Mouse (Mus musculus) midbrain, embryonic 13.5 days (tissue): ENCODE results near the gene Gm36245. TPM values are rescaled to one million over a fixed set of nuclear protein-coding genes. Genes with fewer than 3 reads are reported as not detected.

ENCODE experiments used
- ATAC-seq: fragments of 200-750 bp; cut with Nextera tagmentation; 2 replicates; pipeline ENCODE4 v1.8.0; 2017; ENCODE audit warnings: mild to moderate bottlenecking, moderate TSS enrichment, moderate library complexity
- H3K27ac ChIP-seq: fragments of 300-500 bp; sonication (generic); 2 replicates; pipeline ENCODE4 v1.5.1; 2015; ENCODE audit warnings: inconsistent platforms, mild to moderate bottlenecking, moderate library complexity
- H3K27me3 ChIP-seq: fragments of 300-500 bp; sonication (generic); 2 replicates; pipeline ENCODE4 v1.6.1; 2015; ENCODE audit warnings: mild to moderate bottlenecking, inconsistent platforms
- H3K36me3 ChIP-seq: fragments of 300-500 bp; sonication (generic); 2 replicates; pipeline ENCODE4 v1.6.1; 2015; ENCODE audit warnings: mild to moderate bottlenecking, inconsistent platforms
- H3K4me1 ChIP-seq: fragments of 300-500 bp; sonication (generic); replicated peaks from 2 replicates; pipeline ENCODE4 v1.6.1; 2015; ENCODE audit warnings: inconsistent platforms
- H3K4me2 ChIP-seq: fragments of 300-500 bp; sonication (generic); replicated peaks from 2 replicates; pipeline ENCODE4 v1.6.1; 2015; ENCODE audit warnings: moderate library complexity, mild to moderate bottlenecking, inconsistent platforms
- H3K4me3 ChIP-seq: fragments of 300-500 bp; sonication (generic); replicated peaks from 2 replicates; pipeline ENCODE4 v1.5.1; 2015; ENCODE audit warnings: mild to moderate bottlenecking, inconsistent platforms
- H3K9ac ChIP-seq: fragments of 300-500 bp; sonication (generic); replicated peaks from 2 replicates; pipeline ENCODE4 v1.6.1; 2015; ENCODE audit warnings: mild to moderate bottlenecking, inconsistent platforms
- H3K9me3 ChIP-seq: fragments of 300-500 bp; sonication (generic); 2 replicates; pipeline ENCODE4 v1.6.1; 2016; ENCODE audit warnings: mild to moderate bottlenecking, inconsistent platforms
- WGBS: fragments of 180-500 bp; shearing (Covaris S2); methylation state at CpG from one replicate; pipeline ENCODE4 v1.1.7; 2015; 5-methylcytosine and 5-hydroxymethylcytosine counted together
- polyA plus RNA-seq: library from polyadenylated mRNA; unstranded; fragments of >200 nt; fragmentation: Nextera tagmentation; extraction: Ambion mirVana; gene quantifications from 2 replicates; pipeline ENCODE4 v1.2.1, GENCODE M21; 2015

The Gm36245 gene
- polyA plus RNA-seq = not detected in 2 replicates

GRCm38 (mm10) chr15:77598958-77599357 is at the start of gene Gm36245:
Gene Gm36245, plus strand, starts transcription at chr15:77599258.
- Histone ChIP-seq H3K4me2 (no peak within 1 kb of the TSS), H3K27ac (no peak within 1 kb of the TSS), H3K4me3 (no peak within 1 kb of the TSS), H3K27me3 (no peaks in the 10 kb centered on the region), H3K9ac (no peak within 1 kb of the TSS), H3K4me1 (no peaks in the 10 kb centered on the region), H3K9me3 (no peaks in the 10 kb centered on the region), H3K36me3 (no peaks in the 10 kb centered on the region)
- ATAC-seq = no peak
- 86% methylated on average over 1 of the region's 1 CpGs for WGBS

- Histone ChIP-seq H3K4me3 (no peak within 1 kb of the TSS), H3K4me2 (no peak within 1 kb of the TSS), H3K27ac (no peak within 1 kb of the TSS), H3K4me1 (no peaks in the 10 kb centered on the region), H3K36me3 (no peaks in the 10 kb centered on the region), H3K9me3 (no peaks in the 10 kb centered on the region), H3K27me3 (no peaks in the 10 kb centered on the region), H3K9ac (no peak within 1 kb of the TSS)
- ATAC-seq = no peak
Observed at GRCm38 (mm10) chr15:77561792-77562191, 37.3 kb upstream of the Gm36245 start, which contains the start of gene 1700025B11Rik. Gene 1700025B11Rik, minus strand, starts transcription at chr15:77561892.

GRCm38 (mm10) chr15:77563219-77563618 is 35.8 kb upstream of the Gm36245 start:
- Histone ChIP-seq H3K4me1 (no peaks in the 10 kb centered on the region), H3K4me2 (no peak overlapping the region), H3K27ac (no peak overlapping the region), H3K36me3 (no peaks in the 10 kb centered on the region), H3K9ac (no peak overlapping the region), H3K4me3 (no peak overlapping the region), H3K27me3 (no peaks in the 10 kb centered on the region), H3K9me3 (no peaks in the 10 kb centered on the region)
- no peak for ATAC-seq

- Histone ChIP-seq H3K4me3 (no peak overlapping the region), H3K4me2 (no peak overlapping the region), H3K9me3 (peaks cover 7% of the 10 kb centered on the region; the same call in 1 of the 2 replicates), H3K27me3 (no peaks in the 10 kb centered on the region), H3K9ac (no peak overlapping the region), H3K36me3 (no peaks in the 10 kb centered on the region), H3K27ac (no peak overlapping the region), H3K4me1 (no peaks in the 10 kb centered on the region; the same call in 1 of the 2 replicates)
- WGBS = 88% methylated on average over 2 of the region's 2 CpGs
- no peak for ATAC-seq
Observed at GRCm38 (mm10) chr15:77578801-77579200, 20.3 kb upstream of the Gm36245 start.

GRCm38 (mm10) chr15:77579311-77579710 is 19.7 kb upstream of the Gm36245 start:
- H3K4me3 ChIP-seq = no peak overlapping the region
- no peaks in the 10 kb centered on the region for H3K36me3 ChIP-seq
- no peak for ATAC-seq
- no peak overlapping the region for H3K27ac ChIP-seq
- peaks cover 8% of the 10 kb centered on the region; the same call in 1 of the 2 replicates for H3K9me3 ChIP-seq
- H3K4me1 ChIP-seq = no peaks in the 10 kb centered on the region; the same call in 1 of the 2 replicates
- no peaks in the 10 kb centered on the region for H3K27me3 ChIP-seq
- 95% methylated on average over 4 of the region's 4 CpGs for WGBS
- H3K9ac ChIP-seq = no peak overlapping the region
- H3K4me2 ChIP-seq = no peak overlapping the region

- no peak for ATAC-seq
- H3K4me1 ChIP-seq = no peaks in the 10 kb centered on the region; the same call in 1 of the 2 replicates
- no peak overlapping the region for H3K4me3 ChIP-seq
- WGBS = 42% methylated on average over 1 of the region's 1 CpGs
- H3K27me3 ChIP-seq = no peaks in the 10 kb centered on the region
- H3K4me2 ChIP-seq = no peak overlapping the region
- H3K36me3 ChIP-seq = no peaks in the 10 kb centered on the region
- H3K9me3 ChIP-seq = peaks cover 8% of the 10 kb centered on the region; the same call in 1 of the 2 replicates
- no peak overlapping the region for H3K27ac ChIP-seq
- no peak overlapping the region for H3K9ac ChIP-seq
Observed at GRCm38 (mm10) chr15:77581681-77582080, 17.4 kb upstream of the Gm36245 start.

- H3K27ac ChIP-seq = no peak overlapping the region
- H3K4me1 ChIP-seq = no peaks in the 10 kb centered on the region
- H3K36me3 ChIP-seq = no peaks in the 10 kb centered on the region
- no peak overlapping the region for H3K4me2 ChIP-seq
- H3K27me3 ChIP-seq = no peaks in the 10 kb centered on the region
- H3K9ac ChIP-seq = no peak overlapping the region
- H3K9me3 ChIP-seq = peaks cover 8% of the 10 kb centered on the region; the same call in 1 of the 2 replicates
- no peak overlapping the region for H3K4me3 ChIP-seq
- no peak for ATAC-seq
Observed at GRCm38 (mm10) chr15:77587026-77587425, 12.0 kb upstream of the Gm36245 start.

- Histone ChIP-seq H3K4me3 (no peak overlapping the region), H3K9me3 (no peaks in the 10 kb centered on the region), H3K27ac (no peak overlapping the region), H3K9ac (no peak overlapping the region), H3K4me1 (no peaks in the 10 kb centered on the region), H3K27me3 (no peaks in the 10 kb centered on the region), H3K4me2 (no peak overlapping the region), H3K36me3 (no peaks in the 10 kb centered on the region)
- no peak for ATAC-seq
Observed at GRCm38 (mm10) chr15:77588981-77589380, 10.1 kb upstream of the Gm36245 start.

- Histone ChIP-seq H3K9me3 (no peaks in the 10 kb centered on the region), H3K4me3 (no peak overlapping the region), H3K4me1 (no peaks in the 10 kb centered on the region), H3K9ac (no peak overlapping the region), H3K4me2 (no peak overlapping the region), H3K27ac (no peak overlapping the region), H3K27me3 (no peaks in the 10 kb centered on the region), H3K36me3 (no peaks in the 10 kb centered on the region)
- WGBS = 62% methylated on average over 2 of the region's 2 CpGs
- no peak for ATAC-seq
Observed at GRCm38 (mm10) chr15:77590881-77591280, 8.2 kb upstream of the Gm36245 start.

GRCm38 (mm10) chr15:77593557-77593956 is 5.5 kb upstream of the Gm36245 start:
- no peaks in the 10 kb centered on the region for H3K36me3 ChIP-seq
- ATAC-seq = no peak
- H3K4me2 ChIP-seq = no peak overlapping the region
- no peak overlapping the region for H3K27ac ChIP-seq
- H3K9me3 ChIP-seq = no peaks in the 10 kb centered on the region
- no peaks in the 10 kb centered on the region for H3K4me1 ChIP-seq
- no peaks in the 10 kb centered on the region for H3K27me3 ChIP-seq
- H3K4me3 ChIP-seq = no peak overlapping the region
- WGBS = 74% methylated on average over 1 of the region's 1 CpGs
- H3K9ac ChIP-seq = no peak overlapping the region

GRCm38 (mm10) chr15:77595961-77596360 is 3.1 kb upstream of the Gm36245 start, which contains the start of gene Apol10b:
Gene Apol10b, minus strand, starts transcription at chr15:77596125.
- Histone ChIP-seq H3K27me3 (no peaks in the 10 kb centered on the region), H3K4me2 (no peak within 1 kb of the TSS), H3K36me3 (no peaks in the 10 kb centered on the region), H3K9me3 (no peaks in the 10 kb centered on the region), H3K27ac (no peak within 1 kb of the TSS), H3K4me3 (no peak within 1 kb of the TSS), H3K9ac (no peak within 1 kb of the TSS), H3K4me1 (no peaks in the 10 kb centered on the region)
- ATAC-seq = no peak
- WGBS = 66% methylated on average over 5 of the region's 5 CpGs

GRCm38 (mm10) chr15:77598429-77598828 is 629 bp upstream of the Gm36245 start:
- no peaks in the 10 kb centered on the region for H3K36me3 ChIP-seq
- H3K9me3 ChIP-seq = no peaks in the 10 kb centered on the region
- H3K9ac ChIP-seq = no peak overlapping the region
- no peaks in the 10 kb centered on the region for H3K27me3 ChIP-seq
- H3K27ac ChIP-seq = no peak overlapping the region
- no peaks in the 10 kb centered on the region for H3K4me1 ChIP-seq
- WGBS = 84% methylated on average over 3 of the region's 3 CpGs
- ATAC-seq = no peak
- H3K4me2 ChIP-seq = no peak overlapping the region
- no peak overlapping the region for H3K4me3 ChIP-seq

GRCm38 (mm10) chr15:77606069-77606468 is 7.0 kb downstream of the Gm36245 start:
- Histone ChIP-seq H3K4me3 (no peak overlapping the region), H3K27ac (no peak overlapping the region), H3K9me3 (no peaks in the 10 kb centered on the region), H3K9ac (no peak overlapping the region), H3K27me3 (no peaks in the 10 kb centered on the region), H3K4me2 (no peak overlapping the region), H3K4me1 (no peaks in the 10 kb centered on the region), H3K36me3 (no peaks in the 10 kb centered on the region)
- no peak for ATAC-seq
- WGBS = 98% methylated on average over 3 of the region's 3 CpGs
